Mouse (Mus musculus) adrenal gland, postnatal 14 days (tissue): Measurements from ENCODE around the gene Narfl. TPM values are rescaled to one million over a fixed set of nuclear protein-coding genes. Genes with fewer than 3 reads are reported as not detected.
"Not testable (repeated sequence)": the region's sequence is repeated elsewhere in the genome, so short reads cannot be mapped to it uniquely, and the experiment has no call there.

Source experiments
- DNase-seq: peaks from one replicate; pipeline ENCODE4 v3.0.0; 2021; ENCODE audit warnings: mixed read lengths
- total RNA-seq: library from RNA; stranded (reverse); gene quantifications from 2 replicates; pipeline ENCODE4 v1.2.3, GENCODE M21; 2021

Gene Narfl
- total RNA-seq, 1 experiment from 2014 or later, result 30.6 TPM

GRCm38 (mm10) chr17:25802825-25803517 is 29.4 kb downstream of the Narfl start:
- DNase-seq, result peak; percentile 92

- peak; percentile 67 for DNase-seq
Observed at GRCm38 (mm10) chr17:25806507-25806906, 32.9 kb downstream of the Narfl start.

- not testable (repeated sequence) for DNase-seq
Observed at GRCm38 (mm10) chr17:25807452-25807851, 33.9 kb downstream of the Narfl start.

GRCm38 (mm10) chr17:25808028-25808427 is 34.5 kb downstream of the Narfl start:
- no peak for DNase-seq

GRCm38 (mm10) chr17:25808789-25809605 is 35.4 kb downstream of the Narfl start, which contains the start of gene Fbxl16:
Fbxl16 (plus strand) TSS chr17:25809085.
- peak; percentile 92 for DNase-seq

GRCm38 (mm10) chr17:25809606-25810340 is 36.2 kb downstream of the Narfl start:
- no peak for DNase-seq

GRCm38 (mm10) chr17:25810890-25811289 is 37.3 kb downstream of the Narfl start:
- DNase-seq, result no peak

GRCm38 (mm10) chr17:25813471-25813870 is 39.9 kb downstream of the Narfl start:
- DNase-seq, result peak; percentile 95

- DNase-seq, result peak; percentile 56
Observed at GRCm38 (mm10) chr17:25817662-25818061, 44.1 kb downstream of the Narfl start.

GRCm38 (mm10) chr17:25818851-25819780 is 45.5 kb downstream of the Narfl start:
- no peak for DNase-seq

GRCm38 (mm10) chr17:25823452-25823851 is 49.9 kb downstream of the Narfl start, which contains the start of gene Wdr24:
Wdr24 (plus strand) TSS chr17:25823627.
- peak; percentile 82 for DNase-seq

GRCm38 (mm10) chr17:25824362-25825142 is 51.0 kb downstream of the Narfl start:
- no peak for DNase-seq

- DNase-seq, result no peak
Observed at GRCm38 (mm10) chr17:25825311-25825710, 51.7 kb downstream of the Narfl start.

- DNase-seq, result no peak
Observed at GRCm38 (mm10) chr17:25825984-25826570, 52.5 kb downstream of the Narfl start.

- DNase-seq, result no peak
Observed at GRCm38 (mm10) chr17:25827011-25827410, 53.4 kb downstream of the Narfl start.

- no peak for DNase-seq
Observed at GRCm38 (mm10) chr17:25827546-25828222, 54.1 kb downstream of the Narfl start.

- no peak for DNase-seq
Observed at GRCm38 (mm10) chr17:25828223-25828594, 54.6 kb downstream of the Narfl start.

GRCm38 (mm10) chr17:25828712-25829557 is 55.4 kb downstream of the Narfl start, which contains the start of gene Jmjd8:
Jmjd8 (plus strand) TSS chr17:25828867.
- peak; percentile 87 for DNase-seq
